Mouse (Mus musculus) adrenal gland, adult 8-10 months (tissue): Measurements from ENCODE around the gene Dync2li1. TPM values are rescaled to one million over a fixed set of nuclear protein-coding genes. Genes with fewer than 3 reads are reported as not detected.

Experiments
- DNase-seq: peaks from one replicate; pipeline ENCODE4 v3.0.0; 2022
- total RNA-seq, 4 experiments: library from RNA; stranded (reverse); gene quantifications; 2 replicates each; pipeline ENCODE4 v1.2.4; 2022

Dync2li1 gene
- total RNA-seq, 4 experiments from 2014 or later: 17.8 to 47.6 (median 29.7) TPM

DNA sequence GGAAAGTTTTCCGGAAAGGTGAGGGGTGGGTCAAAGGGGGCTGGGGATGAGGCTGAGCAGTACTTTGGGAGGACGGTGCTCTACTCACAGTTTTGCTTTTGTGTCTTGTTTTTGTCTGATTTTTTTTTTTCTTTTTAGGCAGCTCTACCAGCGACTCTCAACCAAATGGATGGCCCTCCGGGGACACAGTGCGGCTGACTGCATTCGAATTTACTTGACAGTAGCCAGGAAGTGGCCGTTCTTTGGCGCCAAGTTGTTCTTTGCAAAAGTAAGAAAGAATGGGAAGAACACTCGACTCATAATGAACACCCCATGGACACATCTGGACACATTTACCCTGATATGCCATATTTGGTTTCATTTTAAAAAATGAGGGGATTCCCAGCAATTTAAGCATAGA is 14.8 kb upstream of the Dync2li1 start:
- DNase-seq: no peak

DNA sequence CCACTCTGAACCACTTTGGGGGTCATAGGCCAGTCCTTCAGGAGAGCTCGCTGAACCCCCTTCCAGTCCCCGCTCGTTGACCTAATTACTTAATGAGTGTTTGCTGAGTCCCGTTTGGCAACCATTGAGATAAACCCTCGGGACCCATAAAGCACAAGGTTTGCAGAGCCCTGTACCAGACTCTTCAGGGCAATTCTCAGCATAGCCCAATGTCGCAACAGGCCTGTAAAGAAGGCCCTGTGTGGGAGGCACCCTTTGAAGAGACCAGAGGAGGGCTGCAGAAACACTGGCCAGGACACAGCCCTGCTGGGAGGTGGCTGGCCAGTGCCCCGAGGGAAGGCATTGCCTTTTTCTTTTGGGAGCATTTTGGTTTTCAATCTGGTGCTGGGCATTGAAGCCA is 14.3 kb upstream of the Dync2li1 start:
- no peak for DNase-seq

DNA sequence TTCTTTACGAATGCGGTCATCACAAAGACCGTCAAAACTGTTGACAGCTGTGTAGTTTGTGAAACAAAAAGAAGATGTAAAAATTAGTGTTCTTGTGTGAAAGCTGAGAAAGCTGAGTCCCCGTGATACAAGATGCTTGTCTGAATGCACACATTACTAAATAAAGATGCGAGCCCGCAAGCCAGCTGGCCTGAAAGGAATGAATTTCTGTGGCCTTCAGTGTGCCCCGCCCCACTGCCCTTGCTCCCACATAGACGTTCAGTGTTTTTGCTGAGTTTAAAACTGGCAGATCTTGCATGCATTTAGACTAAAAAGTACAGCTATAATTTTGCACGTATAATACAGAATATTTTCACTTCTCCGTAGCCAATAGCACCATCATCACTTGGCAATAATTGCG is 10.5 kb upstream of the Dync2li1 start:
- DNase-seq: no peak

DNA sequence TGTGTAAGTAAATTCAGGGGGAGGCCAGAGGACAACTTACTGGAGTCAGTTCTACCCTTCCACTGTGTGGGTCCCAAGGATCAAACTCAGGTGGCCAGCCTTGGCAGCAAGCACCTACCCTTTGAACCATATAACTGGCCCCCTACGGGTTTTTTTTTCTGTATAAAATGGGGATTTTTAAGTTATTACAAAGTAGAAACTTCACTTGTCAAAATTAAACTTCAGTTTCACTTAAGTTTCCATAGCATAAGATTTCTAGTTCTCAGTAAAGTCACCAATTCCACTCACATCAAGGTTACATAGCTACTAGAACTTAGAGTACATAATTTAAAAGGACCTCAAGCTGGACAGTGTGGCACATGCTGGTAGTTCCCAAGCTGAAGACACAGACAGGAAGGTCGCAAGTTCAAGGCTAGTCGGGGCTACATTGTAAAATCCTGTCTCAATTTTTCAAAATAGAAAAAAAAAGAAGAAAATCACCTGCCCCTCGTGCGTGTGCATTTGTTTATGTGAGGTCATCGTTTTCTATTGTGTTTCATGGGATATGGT is 9.7 kb upstream of the Dync2li1 start:
- DNase-seq: no peak

DNA sequence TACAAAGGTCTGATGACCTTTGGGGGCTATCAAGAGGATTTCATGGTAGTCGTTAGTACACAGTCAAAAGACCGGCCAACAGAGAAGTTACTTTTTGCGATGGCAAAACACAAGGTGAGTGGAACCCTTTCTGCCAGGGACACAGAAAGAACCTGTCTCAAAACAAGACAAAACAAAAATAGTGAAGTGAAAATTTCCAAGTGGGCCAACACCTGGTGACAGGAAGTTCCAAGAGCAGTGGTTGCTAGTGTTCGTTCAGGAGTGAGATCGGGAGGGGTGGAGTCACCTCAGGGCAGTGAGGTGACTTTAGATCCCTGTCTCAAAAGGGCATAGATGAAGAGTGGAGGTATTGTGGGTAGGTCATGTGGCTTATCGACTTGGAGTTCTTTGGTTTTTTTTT is 8.3 kb upstream of the Dync2li1 start:
- no peak for DNase-seq

DNA sequence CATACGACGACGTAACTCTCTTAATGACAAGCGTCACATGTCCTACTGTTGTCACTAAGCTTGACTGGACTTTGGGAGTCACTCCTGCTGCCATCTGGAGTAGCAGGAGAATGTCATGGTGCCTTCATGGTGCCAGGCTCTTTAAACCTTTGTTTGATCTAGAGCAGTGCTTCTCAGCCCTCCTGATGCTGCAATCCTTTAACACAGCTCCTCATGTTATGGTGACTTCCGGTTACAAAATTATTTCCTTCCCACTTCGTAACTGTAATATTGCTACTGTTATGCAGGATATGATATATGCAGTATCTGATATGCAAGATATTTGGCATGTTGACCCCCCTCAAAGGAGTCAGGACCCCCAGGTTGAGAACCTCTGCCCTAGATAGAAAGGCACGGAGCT is 7.2 kb upstream of the Dync2li1 start:
- DNase-seq: no peak

DNA sequence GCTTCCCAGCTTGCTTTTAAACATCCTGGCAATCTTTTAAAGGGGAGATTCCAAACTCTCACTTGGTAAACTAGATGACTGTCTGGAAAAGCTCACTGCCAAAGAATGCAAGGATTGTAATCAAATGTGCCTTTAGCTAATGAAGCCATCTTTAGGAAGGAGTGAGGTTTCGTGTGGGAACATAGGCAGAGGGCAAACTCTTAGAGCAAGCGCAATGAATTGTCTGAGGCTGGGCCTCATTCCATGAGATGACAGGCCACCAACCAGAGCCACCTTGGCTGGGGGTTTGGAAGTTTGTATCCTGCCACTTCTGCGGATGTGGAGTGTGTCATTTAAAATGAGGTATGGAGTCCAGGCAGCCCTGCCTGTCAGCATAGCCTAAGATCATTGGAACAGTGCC is 6.2 kb upstream of the Dync2li1 start:
- no peak for DNase-seq

DNA sequence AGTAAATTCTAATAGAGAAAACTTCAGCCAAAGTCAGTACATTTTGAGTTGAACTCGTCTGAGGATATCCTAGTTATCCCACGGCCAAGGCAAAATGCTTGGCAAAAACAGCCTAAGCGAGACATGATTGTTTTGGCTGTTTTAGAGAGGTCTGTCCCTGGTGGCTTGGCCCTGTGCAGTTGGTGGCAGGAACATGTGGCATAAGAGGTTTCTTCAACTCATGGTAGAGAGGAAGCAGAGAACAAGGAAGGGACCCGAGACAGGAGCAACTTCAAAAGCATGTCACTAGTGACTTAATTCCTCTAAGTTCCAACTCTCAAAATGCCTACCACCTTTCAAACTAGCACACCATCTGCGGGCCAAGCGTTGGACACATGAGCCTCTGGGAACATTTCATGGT is 5.7 kb upstream of the Dync2li1 start:
- DNase-seq: no peak

DNA sequence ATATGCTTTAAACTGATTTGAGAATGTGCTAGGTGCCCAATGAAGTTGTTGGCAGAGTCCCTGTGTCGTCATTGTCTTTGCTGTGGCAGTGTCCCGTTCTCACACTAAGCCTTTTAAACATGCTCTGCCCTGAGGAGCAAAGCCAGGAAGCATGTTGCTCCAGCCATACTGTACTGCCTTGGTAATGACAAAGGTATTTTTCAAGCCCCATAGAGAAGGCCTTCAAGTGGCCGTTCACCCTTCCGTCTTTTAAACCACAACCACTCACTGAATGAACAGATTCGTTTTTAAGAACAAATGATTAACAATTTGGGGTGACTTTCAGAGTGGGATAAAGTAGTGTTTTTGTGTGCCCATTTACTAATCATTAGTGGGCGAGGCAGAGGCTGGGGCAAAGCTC is 5.1 kb upstream of the Dync2li1 start:
- DNase-seq: no peak

DNA sequence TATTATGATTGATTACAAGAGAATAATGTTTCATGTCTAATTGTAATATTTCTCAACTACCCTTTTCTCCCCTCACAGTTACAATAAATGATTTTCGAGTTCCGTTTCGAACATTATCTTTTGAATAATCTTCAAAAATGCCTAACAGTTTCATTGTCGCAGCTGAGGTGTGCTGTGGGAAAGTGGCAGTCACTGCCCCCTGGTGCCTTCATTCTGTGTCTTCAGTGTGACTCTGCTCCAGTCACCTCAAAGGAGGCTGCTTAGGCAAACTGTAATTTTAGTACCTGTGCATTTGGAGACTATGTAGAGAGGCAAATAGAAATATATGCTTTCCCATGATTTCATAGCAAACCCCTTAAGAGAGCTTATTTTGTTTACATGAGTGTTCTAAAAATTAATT is 4.3 kb upstream of the Dync2li1 start:
- no peak for DNase-seq

DNA sequence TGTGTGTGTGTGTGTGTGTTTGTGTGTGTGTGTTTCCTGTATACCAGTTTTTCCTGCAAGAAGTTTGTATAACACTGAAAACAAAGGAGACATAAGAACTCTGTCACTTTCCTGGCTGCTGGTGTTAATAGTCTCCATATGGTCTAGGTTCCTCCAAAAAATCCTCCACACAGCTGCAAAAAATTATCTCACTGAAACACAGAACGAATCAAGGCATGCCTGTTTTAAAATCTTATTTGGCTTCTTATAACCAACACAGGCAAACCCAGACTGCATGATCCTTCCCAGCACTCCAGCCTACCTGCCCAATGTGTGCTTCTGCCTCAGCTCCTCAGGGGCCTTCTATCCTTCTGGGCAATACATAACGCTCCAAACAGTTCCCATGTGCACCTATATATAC is 3.4 kb upstream of the Dync2li1 start:
- no peak for DNase-seq

DNA sequence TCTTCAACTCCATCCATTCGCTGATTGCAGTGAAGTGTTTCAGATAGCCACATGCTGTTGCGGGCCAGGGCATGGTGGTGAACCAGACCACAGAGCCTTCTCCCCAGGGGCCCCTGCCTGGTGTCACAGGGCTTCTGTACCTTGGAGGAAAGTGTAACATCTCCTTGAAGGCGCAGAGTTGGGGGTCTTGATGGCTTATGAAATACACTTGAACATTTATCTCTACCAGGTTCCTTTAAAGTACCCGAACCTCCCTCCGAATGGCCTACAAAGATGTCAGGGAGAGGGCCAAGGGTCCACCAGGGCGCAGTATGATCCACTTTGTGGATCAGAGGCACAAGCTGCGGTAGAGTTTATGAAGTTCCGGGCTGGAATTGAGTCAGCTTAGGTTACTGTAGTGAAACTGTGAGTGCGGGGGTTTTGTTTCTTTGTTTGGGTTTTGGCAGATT is 585 bp downstream of the Dync2li1 start:
- no peak for DNase-seq

DNA sequence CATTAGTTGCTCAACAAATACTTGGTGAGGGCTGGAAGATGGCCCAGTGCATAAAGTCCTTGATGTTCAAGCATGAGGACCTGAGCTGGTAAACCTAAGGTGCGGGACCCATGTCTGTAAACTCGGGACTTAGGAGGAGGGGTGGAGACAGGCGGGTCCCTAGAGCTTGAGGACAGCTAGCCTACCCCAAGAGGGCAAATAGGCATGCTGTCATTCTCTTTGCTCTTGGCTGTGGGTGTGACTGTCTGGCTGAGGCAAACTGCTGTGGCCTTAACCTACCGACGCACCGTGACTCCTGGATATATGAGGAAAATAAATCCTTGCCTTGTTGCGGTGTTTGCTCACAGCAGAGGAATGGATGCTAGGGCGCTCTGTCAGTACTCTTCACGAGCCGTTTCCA is 1.4 kb downstream of the Dync2li1 start:
- DNase-seq: peak; percentile 25

DNA sequence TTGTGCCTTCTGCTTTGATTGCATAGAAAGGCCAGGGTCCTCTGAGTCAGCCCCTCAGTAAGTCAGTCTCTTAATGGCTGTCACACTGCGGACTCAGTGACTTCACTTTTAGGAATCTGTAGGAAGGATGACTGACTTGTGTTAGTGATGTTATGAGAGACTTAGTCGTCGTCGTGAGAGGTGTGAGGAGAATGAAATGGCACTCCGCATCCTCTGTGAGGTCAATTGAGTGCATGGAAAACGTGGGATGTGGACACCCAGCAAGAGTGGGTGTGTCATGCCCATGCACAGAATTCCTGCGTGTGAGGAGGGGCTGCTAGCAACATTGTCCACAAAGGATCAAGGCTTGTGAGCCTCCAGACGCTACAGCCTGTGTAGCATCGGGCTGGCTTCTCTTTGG is 2.3 kb downstream of the Dync2li1 start:
- DNase-seq: peak; percentile 30

DNA sequence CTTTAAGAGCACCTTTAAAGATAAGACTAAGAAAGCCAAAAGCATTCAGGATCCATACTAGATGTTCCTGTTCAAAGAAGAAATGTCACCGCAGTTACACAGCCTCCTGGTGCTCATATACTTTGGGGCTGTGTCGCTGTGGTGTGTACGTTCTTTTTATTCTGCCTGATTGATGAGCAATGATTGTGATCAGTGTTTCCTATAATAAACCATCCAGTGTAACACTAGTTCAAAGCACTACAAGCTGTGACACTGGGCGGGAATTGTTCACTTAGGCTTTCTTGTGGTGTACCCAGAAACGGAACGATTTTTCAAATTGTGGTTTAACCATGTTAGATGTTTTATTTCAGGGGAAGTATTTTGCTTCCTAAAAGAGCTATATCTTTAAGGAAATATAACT is 5.5 kb downstream of the Dync2li1 start:
- DNase-seq: no peak

DNA sequence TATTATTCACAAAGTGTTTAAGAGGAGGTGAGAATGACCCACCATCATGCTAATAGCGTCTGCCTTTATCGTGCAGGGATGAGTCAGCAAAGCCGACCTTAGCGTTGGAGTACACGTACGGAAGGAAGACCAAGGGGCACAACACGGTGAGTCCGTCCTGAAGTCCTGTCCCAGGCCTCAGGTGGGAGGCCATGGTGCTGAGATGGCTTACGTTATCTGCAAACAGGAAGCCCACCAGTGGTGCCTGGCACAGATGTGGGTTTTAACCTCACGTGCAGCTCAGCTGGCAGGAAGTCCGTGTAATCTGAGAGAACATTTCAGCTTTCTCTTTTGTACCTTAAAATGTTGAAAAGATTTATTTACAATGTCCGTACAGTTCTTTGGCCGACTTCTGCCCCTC is 7.1 kb downstream of the Dync2li1 start:
- DNase-seq: no peak

DNA sequence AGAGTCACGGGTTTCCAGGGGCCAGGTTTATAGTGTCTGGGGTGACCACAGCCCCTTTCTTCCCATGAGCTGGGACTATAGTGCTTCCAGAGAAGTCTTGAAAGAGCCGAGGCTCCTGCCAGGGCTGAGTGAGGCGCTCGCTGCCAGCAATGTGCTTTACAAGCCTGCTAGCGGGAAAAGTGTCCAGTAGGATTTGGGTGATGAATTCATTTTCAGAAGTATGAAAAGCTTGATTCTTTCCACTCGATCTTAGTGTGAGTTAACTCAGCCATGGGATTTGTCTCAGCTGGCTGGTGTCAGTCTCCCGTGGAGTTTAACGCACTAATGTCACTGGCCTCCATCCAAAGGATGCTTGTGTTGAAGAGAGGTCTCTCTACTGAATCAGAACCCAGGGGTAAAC is 10.0 kb downstream of the Dync2li1 start:
- no peak for DNase-seq

DNA sequence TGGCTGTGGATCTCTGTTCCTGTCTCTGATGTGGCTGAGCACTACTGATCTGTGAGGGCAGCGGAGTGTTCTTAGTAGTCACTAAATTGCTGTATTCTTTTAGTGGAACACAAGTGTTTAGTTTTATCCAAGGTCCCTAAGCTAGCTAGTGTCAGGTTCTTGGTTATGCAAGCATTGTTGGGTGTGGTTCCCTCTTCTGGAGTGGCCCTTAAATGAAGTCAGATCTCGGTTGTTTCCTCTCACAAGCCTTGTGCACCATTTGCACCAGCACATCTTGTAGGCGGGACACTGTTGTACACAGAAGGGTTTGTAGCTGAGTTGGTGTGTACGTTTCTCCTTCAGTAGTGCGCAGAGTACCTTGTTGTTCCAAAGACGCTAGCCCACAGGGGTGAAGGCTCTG is 11.7 kb downstream of the Dync2li1 start:
- DNase-seq: no peak

DNA sequence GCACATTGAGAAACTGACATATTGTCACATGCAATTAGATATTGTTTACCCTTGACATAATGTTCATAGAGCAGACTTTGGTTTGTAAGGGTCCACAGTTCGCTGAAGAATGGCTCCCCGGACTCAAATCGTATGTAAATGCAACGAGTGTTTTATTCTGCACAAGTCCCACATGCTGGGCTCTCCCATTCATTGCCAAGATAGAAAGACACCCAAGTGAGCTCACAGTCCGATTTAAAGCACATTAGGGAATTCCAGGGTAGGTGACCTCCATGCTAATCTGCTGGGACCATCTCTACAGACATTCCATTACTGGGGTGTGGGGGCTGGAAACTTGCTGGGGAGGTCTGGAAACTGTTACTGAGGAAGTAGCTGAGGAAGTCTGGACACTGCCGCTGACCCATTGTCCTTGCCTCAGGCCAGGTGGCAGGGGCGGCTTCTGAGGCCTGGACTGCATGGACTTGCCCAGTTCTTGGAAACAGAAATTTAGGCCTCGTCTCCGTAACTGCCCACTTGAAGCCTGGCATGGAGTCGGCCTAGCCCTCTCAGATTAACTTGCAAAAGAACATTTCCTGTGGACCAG is 13.6 kb downstream of the Dync2li1 start:
- DNase-seq: no peak

DNA sequence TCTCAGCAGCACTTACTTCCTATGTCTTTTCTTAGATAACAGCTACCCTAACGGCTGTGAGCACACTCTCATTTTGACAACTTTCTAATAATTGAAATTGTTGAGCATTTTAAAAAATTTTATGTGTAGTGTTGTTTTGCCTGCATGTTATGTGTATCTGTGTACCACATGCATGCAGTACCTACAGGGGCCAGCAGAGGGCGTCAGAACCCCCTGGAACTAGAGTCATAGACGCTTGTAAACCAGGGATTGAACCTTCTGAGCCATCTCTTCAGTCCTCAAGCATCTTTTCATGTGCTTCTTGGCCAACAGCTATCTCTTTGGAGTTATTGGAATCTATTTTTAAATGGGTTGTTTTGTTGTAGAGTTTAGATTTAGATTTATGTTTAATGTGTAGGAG is 15.6 kb downstream of the Dync2li1 start:
- DNase-seq: no peak

DNA sequence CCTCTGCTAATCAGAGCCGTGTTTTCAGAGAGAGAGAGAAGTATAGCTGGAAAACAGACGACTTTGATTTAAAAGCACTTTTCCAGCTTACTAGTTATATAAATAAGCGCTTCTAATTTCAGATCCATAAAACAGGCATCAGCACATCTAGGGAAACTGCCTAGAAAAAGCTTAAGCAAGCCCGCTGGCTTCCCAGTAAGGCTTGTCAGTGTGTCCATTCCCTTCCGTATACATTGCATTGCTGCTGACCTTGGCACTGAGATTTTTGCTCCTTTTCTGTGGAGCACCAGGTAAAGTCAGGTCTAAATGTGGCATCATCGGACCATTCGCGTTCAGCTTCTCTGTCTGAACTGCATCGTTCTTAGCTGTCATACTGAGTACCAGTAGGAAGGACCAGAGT is 16.0 kb downstream of the Dync2li1 start:
- no peak for DNase-seq

DNA sequence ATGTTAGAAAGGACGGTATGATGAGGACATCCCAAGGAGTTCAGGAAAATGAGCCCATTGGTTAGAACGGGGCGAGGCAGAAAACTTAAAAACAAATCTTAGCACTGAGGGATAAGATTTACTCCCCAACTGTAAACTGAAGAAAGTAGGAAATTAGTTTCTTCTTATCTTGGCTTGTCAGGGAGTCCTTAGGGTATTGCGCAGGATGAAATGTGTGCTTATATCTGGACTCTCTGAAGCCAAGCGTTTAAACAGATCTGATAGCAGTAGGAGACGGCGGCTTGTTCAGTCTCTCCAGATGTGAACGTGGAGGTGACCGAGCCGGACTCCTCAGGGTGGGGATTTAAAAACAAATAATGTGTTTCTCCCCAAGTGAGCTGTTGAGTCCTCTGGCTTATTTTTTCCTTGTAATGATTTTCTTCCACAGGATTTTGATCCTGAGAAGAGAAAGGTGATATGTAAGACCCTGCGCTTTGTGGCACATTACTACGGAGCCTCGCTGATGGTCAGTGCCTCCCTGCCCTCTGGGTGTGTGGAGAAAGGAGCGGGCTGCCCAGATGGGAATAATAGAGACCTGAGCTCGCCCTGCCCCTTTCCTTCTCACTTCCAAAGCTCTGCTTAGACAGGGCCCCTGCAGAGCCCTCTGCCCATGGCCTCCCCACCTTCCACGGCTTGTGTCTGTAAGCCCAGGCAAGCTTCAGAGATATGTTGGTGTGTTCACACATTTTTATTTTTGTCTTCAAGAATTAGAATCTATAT is 18.2 kb downstream of the Dync2li1 start:
- DNase-seq: no peak

DNA sequence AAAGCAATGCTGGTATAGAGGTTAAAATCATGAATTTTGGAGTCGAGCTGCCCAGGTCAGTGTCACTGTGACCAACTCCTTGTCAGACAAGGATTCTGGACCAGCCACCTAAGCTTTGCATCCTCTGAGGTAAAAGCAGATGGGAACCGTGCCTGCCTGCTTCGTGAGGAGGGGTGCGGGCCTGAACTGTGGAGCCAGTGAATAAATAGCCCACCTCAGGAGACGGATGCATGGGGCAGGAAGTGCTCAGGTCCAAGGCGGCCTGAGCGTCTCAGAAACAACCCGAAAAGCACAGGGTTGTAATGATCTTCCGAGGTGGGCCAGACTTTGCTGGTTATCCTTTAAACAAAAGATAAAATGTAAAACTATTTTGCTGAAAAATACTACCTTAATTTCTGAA is 18.8 kb downstream of the Dync2li1 start:
- no peak for DNase-seq

DNA sequence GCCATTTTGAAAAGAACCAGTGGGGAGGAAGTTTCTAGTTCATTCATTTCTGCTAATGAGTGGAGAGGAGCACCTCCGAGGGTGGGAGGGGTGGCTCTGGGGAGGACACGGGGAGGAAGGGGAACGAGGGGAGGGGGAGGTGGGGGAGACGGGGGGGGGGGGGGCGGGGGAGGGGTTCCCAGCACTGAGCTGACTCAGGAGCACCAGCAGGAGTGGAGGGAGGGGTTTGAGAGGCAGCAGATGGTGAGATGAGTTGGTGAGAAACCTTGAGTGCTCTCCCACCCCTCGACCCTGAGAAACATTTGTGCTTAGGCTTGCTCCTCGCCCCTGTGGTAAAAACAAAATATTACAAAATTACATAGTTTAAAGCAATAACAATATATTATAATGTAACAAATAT is 19.6 kb downstream of the Dync2li1 start:
- DNase-seq: no peak
